Mouse (Mus musculus): Measurements from ENCODE around the gene Tefm.
A peak's percentile ranks its signal among the peaks of the same experiment; 100 is the strongest.

Tefm gene

DNA sequence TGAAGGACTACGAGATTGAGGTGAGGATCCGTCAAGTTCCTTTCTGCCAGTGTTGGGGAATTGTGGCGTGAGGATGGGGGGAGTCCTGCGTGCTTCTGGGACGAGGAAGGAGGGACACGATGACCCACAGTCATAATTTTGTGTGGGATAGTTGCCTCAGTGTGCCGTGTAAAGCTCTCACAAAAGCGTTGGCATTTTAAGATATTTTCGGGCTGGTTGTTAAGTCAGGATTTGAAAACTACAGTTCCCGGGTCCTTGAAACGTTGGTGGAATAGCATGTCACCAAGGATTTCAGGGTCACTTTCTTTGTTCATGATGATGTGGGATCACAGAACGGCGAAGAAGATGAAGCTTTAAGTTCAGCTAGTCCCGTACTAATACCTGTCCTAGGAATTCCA, 52.2 kb downstream of the Tefm start:
- no peak for DNase-seq

DNA sequence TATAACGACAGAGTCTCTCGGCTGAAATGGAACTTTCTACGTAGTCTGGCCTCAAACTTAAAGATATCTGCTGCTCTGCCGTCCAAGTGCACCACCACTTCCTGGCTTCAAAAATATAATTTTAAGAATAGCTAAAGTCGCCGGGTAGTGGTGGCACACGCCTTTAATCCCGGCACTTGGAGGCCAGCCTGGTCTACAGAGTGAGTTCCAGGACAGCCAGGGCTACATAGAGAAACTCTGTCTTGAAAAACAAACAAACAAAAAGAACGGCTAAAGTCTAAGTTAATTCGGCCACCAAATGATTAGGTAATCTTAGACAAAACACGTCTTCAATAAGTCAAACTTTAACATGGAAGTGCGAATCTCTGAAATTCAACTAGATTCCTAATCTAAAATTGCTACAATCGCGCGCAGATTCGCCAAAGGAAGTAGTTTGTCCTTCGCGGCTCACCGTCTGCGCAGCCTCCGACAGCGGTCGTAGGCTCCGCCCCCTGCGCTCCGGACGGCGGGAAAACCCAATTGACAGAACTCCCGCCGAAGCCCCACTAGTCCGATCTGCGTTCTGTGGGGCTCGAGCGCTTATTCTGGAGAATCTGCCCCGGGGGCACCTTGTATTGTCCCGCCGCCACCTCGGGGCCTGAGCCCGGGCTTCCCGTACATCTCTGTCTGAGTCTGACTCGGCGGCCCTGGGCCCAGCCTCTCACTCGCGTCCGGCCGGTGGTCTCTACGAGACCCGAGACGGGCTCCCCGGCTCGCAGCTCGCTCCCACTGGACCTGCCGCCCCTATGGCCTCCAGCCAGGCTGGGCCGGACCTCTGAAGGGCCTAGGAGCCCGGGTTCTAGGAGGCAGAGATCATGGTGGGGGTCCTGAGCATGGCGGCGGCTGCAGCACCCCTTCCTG, 52.8 kb downstream of the Tefm start, which contains the start of gene Atad5:
Gene Atad5, plus strand, starts transcription at position 484 of the 900 bp plus-strand sequence.
- DNase-seq: peak; percentile 94 to 96

DNA sequence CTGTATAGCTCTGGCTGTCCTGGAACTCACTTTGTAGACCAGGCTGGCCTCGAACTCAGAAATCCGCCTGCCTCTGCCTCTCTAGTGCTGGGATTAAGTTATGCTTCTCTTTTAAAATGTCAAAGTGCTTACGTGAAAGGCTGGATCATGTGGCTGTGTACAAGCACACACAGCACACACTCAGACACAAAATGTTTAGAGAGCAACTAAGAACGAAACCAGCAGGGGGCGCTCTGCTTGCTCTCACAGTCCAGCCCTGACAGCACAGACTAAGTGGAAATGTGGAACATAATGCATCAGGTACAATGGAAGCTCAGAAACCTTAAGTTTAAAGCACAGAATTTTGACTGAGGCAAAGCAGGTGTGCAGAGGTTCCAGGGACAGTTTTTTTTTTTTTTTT, 55.1 kb downstream of the Tefm start:
- DNase-seq: peak; percentile 88 to 92
